Mouse (Mus musculus) neural tube, embryonic 13.5 days (tissue): Measurements from ENCODE around the gene Gipc2. TPM values are rescaled to one million over a fixed set of nuclear protein-coding genes. Genes with fewer than 3 reads are reported as not detected.

Experiments
- ATAC-seq: fragments of 200-750 bp; cut with Nextera tagmentation; 2 replicates; pipeline ENCODE4 v1.8.0; 2017; ENCODE audit warnings: low read depth, mild to moderate bottlenecking, moderate TSS enrichment, moderate library complexity
- H3K27ac ChIP-seq: fragments of 300-500 bp; sonication (generic); replicated peaks from 2 replicates; pipeline ENCODE4 v1.5.1; 2015; ENCODE audit warnings: moderate library complexity, mild to moderate bottlenecking, inconsistent platforms
- H3K27me3 ChIP-seq: fragments of 300-500 bp; sonication (generic); 2 replicates; pipeline ENCODE4 v1.6.1; 2015; ENCODE audit warnings: mild to moderate bottlenecking, inconsistent platforms
- H3K36me3 ChIP-seq: fragments of 300-500 bp; sonication (generic); 2 replicates; pipeline ENCODE4 v1.6.1; 2015; ENCODE audit warnings: mild to moderate bottlenecking, inconsistent platforms
- H3K4me1 ChIP-seq: fragments of 300-500 bp; sonication (generic); replicated peaks from 2 replicates; pipeline ENCODE4 v1.6.1; 2015; ENCODE audit warnings: inconsistent platforms
- H3K4me2 ChIP-seq: fragments of 300-500 bp; sonication (generic); 2 replicates; pipeline ENCODE4 v1.6.1; 2015; ENCODE audit warnings: inconsistent platforms, mild to moderate bottlenecking, moderate library complexity
- H3K4me3 ChIP-seq: fragments of 300-500 bp; sonication (generic); 2 replicates; pipeline ENCODE4 v1.5.1; 2015; ENCODE audit warnings: mild to moderate bottlenecking, inconsistent platforms
- H3K9ac ChIP-seq: fragments of 300-500 bp; sonication (generic); 2 replicates; pipeline ENCODE4 v1.6.1; 2015; ENCODE audit warnings: moderate library complexity, mild to moderate bottlenecking, inconsistent platforms
- H3K9me3 ChIP-seq: fragments of 300-500 bp; sonication (generic); 2 replicates; pipeline ENCODE4 v1.6.1; 2016; ENCODE audit warnings: inconsistent platforms
- WGBS: fragments of 180-500 bp; shearing (Covaris S2); methylation state at CpG from one replicate; pipeline ENCODE4 v1.1.7; 2015; 5-methylcytosine and 5-hydroxymethylcytosine counted together
- polyA plus RNA-seq: library from polyadenylated mRNA; unstranded; fragments of >200 nt; fragmentation: Nextera tagmentation; extraction: Ambion mirVana; gene quantifications from 2 replicates; pipeline ENCODE4 v1.2.1, GENCODE M21; 2015

Gipc2 gene
- polyA plus RNA-seq, 1 experiment from 2014 or later: 5.7 TPM

GRCm38 (mm10) chr3:152163320-152163719 is 2.7 kb downstream of the Gipc2 start:
- Histone ChIP-seq H3K36me3 (no peaks in the 10 kb centered on the region), H3K4me3 (no peak overlapping the region), H3K9me3 (no peaks in the 10 kb centered on the region), H3K27ac (no peak overlapping the region), H3K4me1 (peaks cover 25% of the 10 kb centered on the region), H3K27me3 (peaks cover 12% of the 10 kb centered on the region), H3K9ac (no peak overlapping the region), H3K4me2 (no peak overlapping the region)
- WGBS: 92% methylated on average over 8 of the region's 8 CpGs
- ATAC-seq: no peak

- ATAC-seq: no peak
- Histone ChIP-seq H3K4me1 (peaks cover 7% of the 10 kb centered on the region), H3K27me3 (peaks cover 6% of the 10 kb centered on the region), H3K4me2 (no peak overlapping the region), H3K4me3 (no peak overlapping the region), H3K9me3 (no peaks in the 10 kb centered on the region), H3K9ac (no peak overlapping the region), H3K36me3 (no peaks in the 10 kb centered on the region), H3K27ac (no peak overlapping the region)
- 59% methylated on average over 4 of the region's 4 CpGs for WGBS
Measured at GRCm38 (mm10) chr3:152160607-152161006, 5.4 kb downstream of the Gipc2 start.

DNA sequence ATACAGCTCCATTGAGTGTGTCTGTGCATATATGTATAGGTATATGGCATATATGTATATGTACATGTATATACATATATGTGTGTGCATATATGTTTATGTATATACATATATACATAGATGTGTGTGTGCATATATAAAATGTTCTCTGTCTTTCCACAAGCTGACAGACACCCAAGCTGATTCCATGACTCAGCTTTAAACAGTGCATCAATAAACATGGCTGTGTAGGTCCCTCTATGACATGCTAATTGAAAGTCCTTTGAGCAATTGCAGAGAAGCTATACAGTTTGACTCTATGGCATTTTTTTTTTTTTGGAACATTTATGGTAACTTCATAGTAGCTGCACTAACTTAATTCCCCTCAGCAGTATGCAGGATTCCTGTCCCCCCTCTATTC is 6.7 kb downstream of the Gipc2 start:
- no peaks in the 10 kb centered on the region for H3K9me3 ChIP-seq
- no peak overlapping the region for H3K9ac ChIP-seq
- H3K4me1 ChIP-seq: peaks cover 4% of the 10 kb centered on the region; the same call in 1 of the 2 replicates
- no peak overlapping the region for H3K4me3 ChIP-seq
- H3K4me2 ChIP-seq: no peak overlapping the region
- peak; percentile 28; the same call in 1 of the 2 replicates for ATAC-seq
- H3K27me3 ChIP-seq: no peaks in the 10 kb centered on the region; the same call in 1 of the 2 replicates
- H3K36me3 ChIP-seq: no peaks in the 10 kb centered on the region
- no peak overlapping the region for H3K27ac ChIP-seq

- Histone ChIP-seq H3K4me2 (no peak overlapping the region), H3K27me3 (no peaks in the 10 kb centered on the region), H3K9ac (no peak overlapping the region), H3K27ac (no peak overlapping the region), H3K9me3 (no peaks in the 10 kb centered on the region), H3K4me3 (no peak overlapping the region), H3K36me3 (no peaks in the 10 kb centered on the region), H3K4me1 (peaks cover 4% of the 10 kb centered on the region; the same call in 1 of the 2 replicates)
- peak; percentile 74; the same call in 1 of the 2 replicates for ATAC-seq
- WGBS: 58% methylated on average over 10 of the region's 10 CpGs
Measured at GRCm38 (mm10) chr3:152158344-152159291, 7.4 kb downstream of the Gipc2 start.

DNA sequence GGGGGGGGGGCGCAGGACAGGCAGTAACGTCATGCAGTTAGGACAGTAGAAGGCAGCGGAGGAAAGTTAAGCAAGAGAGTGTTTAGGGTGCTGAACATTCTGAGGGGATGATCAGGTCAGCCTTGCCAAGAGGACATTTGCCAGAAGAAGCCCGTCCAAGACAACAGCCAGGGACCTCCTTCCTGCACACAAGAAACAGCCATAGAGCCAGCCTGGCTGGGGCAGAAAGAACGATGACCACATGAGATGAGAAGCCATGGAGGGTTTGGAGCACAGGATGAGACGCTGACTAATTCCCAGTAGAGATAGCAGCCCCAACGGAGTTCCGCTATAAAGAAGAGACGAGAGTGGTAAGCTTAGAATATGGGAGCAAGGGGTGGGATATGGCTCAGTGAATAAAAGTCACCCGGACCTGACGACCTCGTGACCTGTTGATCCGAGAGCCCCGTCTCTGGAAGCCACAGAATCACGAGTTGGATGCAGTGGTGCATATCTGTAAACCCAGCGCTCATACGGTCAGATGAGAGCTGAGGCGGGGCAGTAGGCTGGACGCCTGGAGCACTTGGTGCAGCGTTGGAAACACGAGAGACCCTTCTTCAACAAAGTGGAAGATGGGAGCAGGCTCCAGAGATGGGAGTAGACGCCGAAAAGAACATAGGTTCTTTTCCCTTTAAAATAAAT is 9.1 kb downstream of the Gipc2 start:
- Histone ChIP-seq H3K4me1 (peaks cover 4% of the 10 kb centered on the region; the same call in 1 of the 2 replicates), H3K9ac (no peak overlapping the region), H3K9me3 (no peaks in the 10 kb centered on the region), H3K27me3 (no peaks in the 10 kb centered on the region), H3K27ac (no peak overlapping the region), H3K36me3 (no peaks in the 10 kb centered on the region), H3K4me2 (no peak overlapping the region), H3K4me3 (no peak overlapping the region)
- 84% methylated on average over 23 of the region's 23 CpGs for WGBS
- ATAC-seq: no peak

- peak overlapping the region; percentile 25; the same call in 1 of the 2 replicates for H3K27ac ChIP-seq
- H3K36me3 ChIP-seq: no peaks in the 10 kb centered on the region
- no peak overlapping the region for H3K9ac ChIP-seq
- H3K9me3 ChIP-seq: no peaks in the 10 kb centered on the region
- ATAC-seq: no peak; the same call in 1 of the 2 replicates
- no peak overlapping the region for H3K4me2 ChIP-seq
- WGBS: 42% methylated on average over 11 of the region's 11 CpGs
- no peak overlapping the region for H3K4me3 ChIP-seq
- H3K27me3 ChIP-seq: no peaks in the 10 kb centered on the region
- H3K4me1 ChIP-seq: peaks cover 4% of the 10 kb centered on the region; the same call in 1 of the 2 replicates
Measured at GRCm38 (mm10) chr3:152155296-152155948, 10.6 kb downstream of the Gipc2 start.

- 90% methylated on average over 5 of the region's 5 CpGs for WGBS
- no peak for ATAC-seq
- Histone ChIP-seq H3K4me3 (no peak overlapping the region), H3K9ac (no peak overlapping the region), H3K4me2 (no peak overlapping the region), H3K27ac (no peak overlapping the region), H3K9me3 (no peaks in the 10 kb centered on the region), H3K27me3 (no peaks in the 10 kb centered on the region), H3K36me3 (no peaks in the 10 kb centered on the region), H3K4me1 (peaks cover 4% of the 10 kb centered on the region; the same call in 1 of the 2 replicates)
Measured at GRCm38 (mm10) chr3:152154095-152154494, 11.9 kb downstream of the Gipc2 start.

DNA sequence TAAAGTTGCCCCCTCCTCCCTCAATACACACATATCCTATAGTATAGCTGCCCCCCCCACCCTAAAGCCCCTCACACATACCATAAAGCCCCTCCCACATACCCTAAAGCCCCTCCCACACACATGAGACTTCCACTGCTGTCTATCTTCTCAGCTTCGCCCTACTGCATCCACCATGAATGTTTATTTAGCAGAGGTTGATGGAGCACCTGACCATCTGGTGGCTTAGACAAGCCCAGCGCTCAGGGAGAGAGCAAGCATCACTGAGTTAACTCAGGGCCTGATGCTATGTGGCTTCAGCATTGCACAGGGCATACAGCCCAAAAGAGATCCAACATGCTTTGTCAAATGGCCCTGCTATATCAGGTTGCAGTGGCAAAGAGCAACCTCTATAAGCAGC is 12.9 kb downstream of the Gipc2 start:
- Histone ChIP-seq H3K36me3 (no peaks in the 10 kb centered on the region), H3K4me2 (no peak overlapping the region), H3K27ac (no peak overlapping the region), H3K9ac (no peak overlapping the region), H3K27me3 (no peaks in the 10 kb centered on the region), H3K4me3 (no peak overlapping the region), H3K9me3 (no peaks in the 10 kb centered on the region), H3K4me1 (peaks cover 4% of the 10 kb centered on the region; the same call in 1 of the 2 replicates)
- ATAC-seq: no peak
- 84% methylated on average over 2 of the region's 2 CpGs for WGBS

DNA sequence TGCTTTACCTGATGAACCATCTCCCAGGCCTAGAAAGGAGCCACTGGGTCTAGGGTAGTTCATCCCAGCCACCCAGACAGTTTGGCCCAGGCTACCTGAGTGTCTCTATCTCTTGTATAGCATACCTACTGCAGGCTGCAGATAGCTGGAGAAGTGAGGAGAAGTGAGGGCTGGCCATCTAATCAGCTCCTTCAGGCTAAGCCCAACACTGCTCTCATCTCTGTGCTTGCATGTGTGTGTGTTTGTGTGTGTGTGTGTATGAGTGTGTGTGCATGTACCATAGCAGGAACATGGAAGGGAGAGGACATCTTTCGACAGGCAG is 13.6 kb downstream of the Gipc2 start:
- Histone ChIP-seq H3K36me3 (no peaks in the 10 kb centered on the region), H3K27me3 (no peaks in the 10 kb centered on the region), H3K4me2 (no peak overlapping the region), H3K4me3 (no peak overlapping the region), H3K9me3 (no peaks in the 10 kb centered on the region), H3K4me1 (peaks cover 4% of the 10 kb centered on the region; the same call in 1 of the 2 replicates), H3K27ac (no peak overlapping the region), H3K9ac (no peak overlapping the region)
- ATAC-seq: no peak
- 96% methylated on average over 1 of the region's 1 CpGs for WGBS

- 58% methylated on average over 29 of the region's 29 CpGs for WGBS
- no peak; the same call in 1 of the 2 replicates for ATAC-seq
- no peaks in the 10 kb centered on the region for H3K27me3 ChIP-seq
- peaks cover 4% of the 10 kb centered on the region; the same call in 1 of the 2 replicates for H3K4me1 ChIP-seq
- H3K4me3 ChIP-seq: peak overlapping the region; percentile 12; the same call in 1 of the 2 replicates
- no peak overlapping the region for H3K9ac ChIP-seq
- H3K9me3 ChIP-seq: no peaks in the 10 kb centered on the region
- H3K36me3 ChIP-seq: no peaks in the 10 kb centered on the region
- H3K27ac ChIP-seq: no peak overlapping the region
- H3K4me2 ChIP-seq: peak overlapping the region; percentile 44
Measured at GRCm38 (mm10) chr3:152151725-152152482, 14.1 kb downstream of the Gipc2 start.

DNA sequence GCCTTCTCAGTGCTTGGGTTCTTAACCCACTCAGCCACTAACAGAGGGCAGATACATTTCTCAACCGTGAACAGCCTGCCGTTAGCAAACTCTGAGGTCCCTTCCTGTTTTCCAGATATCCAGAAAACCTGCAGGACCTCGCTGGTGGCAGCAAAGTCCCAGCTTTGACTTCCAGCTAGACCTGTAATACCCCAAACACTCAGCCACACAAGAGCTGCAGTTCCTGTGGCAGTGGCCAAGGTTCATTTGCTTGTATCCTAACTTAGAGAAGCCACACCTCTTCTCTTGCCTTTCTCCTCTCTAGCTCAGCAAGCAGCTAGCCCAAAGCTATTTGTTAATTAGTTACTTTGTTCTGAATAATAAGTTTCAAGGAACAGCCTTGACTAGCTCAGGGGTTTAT is 16.2 kb downstream of the Gipc2 start:
- Histone ChIP-seq H3K27ac (no peak overlapping the region), H3K9me3 (no peaks in the 10 kb centered on the region), H3K27me3 (no peaks in the 10 kb centered on the region), H3K4me3 (no peak overlapping the region), H3K9ac (no peak overlapping the region), H3K36me3 (no peaks in the 10 kb centered on the region), H3K4me1 (no peaks in the 10 kb centered on the region), H3K4me2 (no peak overlapping the region)
- ATAC-seq: no peak
- WGBS: 72% methylated on average over 3 of the region's 3 CpGs
